Mouse (Mus musculus) neural tube, embryonic 15.5 days (tissue): ENCODE measurements around the gene Arhgef18. TPM values are rescaled to one million over a fixed set of nuclear protein-coding genes. Genes with fewer than 3 reads are reported as not detected.

Experiments
- ATAC-seq: fragments of 200-750 bp; cut with Nextera tagmentation; 2 replicates; pipeline ENCODE4 v1.8.0; 2017; ENCODE audit warnings: mild to moderate bottlenecking, moderate TSS enrichment, moderate library complexity; ENCODE audit not compliant: low FRiP score
- H3K27ac ChIP-seq: fragments of 300-500 bp; sonication (generic); replicated peaks from 2 replicates; pipeline ENCODE4 v1.5.1; 2015; ENCODE audit warnings: mild to moderate bottlenecking, inconsistent platforms
- H3K27me3 ChIP-seq: fragments of 300-500 bp; sonication (generic); replicated peaks from 2 replicates; pipeline ENCODE4 v1.6.1; 2015; ENCODE audit warnings: inconsistent platforms
- H3K36me3 ChIP-seq: fragments of 300-500 bp; sonication (generic); 2 replicates; pipeline ENCODE4 v1.6.1; 2015; ENCODE audit warnings: inconsistent platforms
- H3K4me1 ChIP-seq: fragments of 300-500 bp; sonication (generic); 2 replicates; pipeline ENCODE4 v1.6.1; 2015; ENCODE audit warnings: inconsistent platforms
- H3K4me2 ChIP-seq: fragments of 300-500 bp; sonication (generic); 2 replicates; pipeline ENCODE4 v1.6.1; 2015; ENCODE audit warnings: inconsistent platforms, mild to moderate bottlenecking, moderate library complexity
- H3K4me3 ChIP-seq: fragments of 300-500 bp; sonication (generic); replicated peaks from 2 replicates; pipeline ENCODE4 v1.5.1; 2015; ENCODE audit warnings: mild to moderate bottlenecking, inconsistent platforms
- H3K9ac ChIP-seq: fragments of 300-500 bp; sonication (generic); replicated peaks from 2 replicates; pipeline ENCODE4 v1.6.1; 2015; ENCODE audit warnings: mild to moderate bottlenecking, inconsistent platforms
- H3K9me3 ChIP-seq: fragments of 300-500 bp; sonication (generic); replicated peaks from 2 replicates; pipeline ENCODE4 v1.6.1; 2016; ENCODE audit warnings: inconsistent platforms
- WGBS: fragments of 180-500 bp; shearing (Covaris S2); methylation state at CpG from one replicate; pipeline ENCODE4 v1.1.7; 2015; ENCODE audit warnings: mixed read lengths; 5-methylcytosine and 5-hydroxymethylcytosine counted together
- polyA plus RNA-seq: library from polyadenylated mRNA; unstranded; fragments of >200 nt; fragmentation: Nextera tagmentation; extraction: Ambion mirVana; gene quantifications from 2 replicates; pipeline ENCODE4 v1.2.1, GENCODE M21; 2015

The Arhgef18 gene
- polyA plus RNA-seq, 1 experiment from 2014 or later = 9.5 TPM

- Histone ChIP-seq H3K36me3 (peaks cover 38% of the 10 kb centered on the region), H3K4me3 (peak within 1 kb of the TSS; percentile 78), H3K9me3 (no peaks in the 10 kb centered on the region), H3K9ac (peak within 1 kb of the TSS; percentile 99), H3K27me3 (no peaks in the 10 kb centered on the region), H3K4me1 (peaks cover 33% of the 10 kb centered on the region), H3K4me2 (peak within 1 kb of the TSS; percentile 65), H3K27ac (peak within 1 kb of the TSS; percentile 89)
- under 1% methylated on average over 56 of the region's 64 CpGs for WGBS
- peak; percentile 91 for ATAC-seq
These were observed 100.4 kb downstream of the Arhgef18 start, which contains the start of gene Zfp358 for GRCm38 (mm10) chr8:3492901-3493844. TSS of gene Zfp358 (plus strand) at chr8:3493138.

GRCm38 (mm10) chr8:3493845-3494208, 101.0 kb downstream of the Arhgef18 start:
- H3K4me2 ChIP-seq = peak overlapping the region; percentile 65
- H3K9ac ChIP-seq = peak overlapping the region; percentile 99
- H3K36me3 ChIP-seq = peaks cover 39% of the 10 kb centered on the region
- no peaks in the 10 kb centered on the region for H3K27me3 ChIP-seq
- H3K4me1 ChIP-seq = peaks cover 35% of the 10 kb centered on the region
- H3K27ac ChIP-seq = peak overlapping the region; percentile 89
- no peak for ATAC-seq
- peak overlapping the region; percentile 78 for H3K4me3 ChIP-seq
- WGBS = 39% methylated on average over 6 of the region's 6 CpGs
- no peaks in the 10 kb centered on the region for H3K9me3 ChIP-seq

GRCm38 (mm10) chr8:3495578-3496427, 103.0 kb downstream of the Arhgef18 start:
- Histone ChIP-seq H3K9me3 (no peaks in the 10 kb centered on the region), H3K4me1 (peaks cover 43% of the 10 kb centered on the region), H3K9ac (no peak overlapping the region), H3K27ac (no peak overlapping the region), H3K27me3 (no peaks in the 10 kb centered on the region), H3K4me2 (no peak overlapping the region), H3K4me3 (no peak overlapping the region), H3K36me3 (peaks cover 39% of the 10 kb centered on the region)
- 97% methylated on average over 44 of the region's 44 CpGs for WGBS
- ATAC-seq = no peak

- ATAC-seq = no peak
- Histone ChIP-seq H3K4me1 (peaks cover 49% of the 10 kb centered on the region), H3K4me3 (no peak overlapping the region), H3K4me2 (no peak overlapping the region), H3K9ac (no peak overlapping the region), H3K27ac (no peak overlapping the region), H3K27me3 (no peaks in the 10 kb centered on the region), H3K9me3 (no peaks in the 10 kb centered on the region), H3K36me3 (peaks cover 39% of the 10 kb centered on the region)
- WGBS = 94% methylated on average over 15 of the region's 15 CpGs
These were observed 103.6 kb downstream of the Arhgef18 start for GRCm38 (mm10) chr8:3496428-3496748.

- no peak for ATAC-seq
- H3K27ac ChIP-seq = no peak overlapping the region
- H3K4me1 ChIP-seq = peaks cover 59% of the 10 kb centered on the region
- no peak overlapping the region for H3K4me2 ChIP-seq
- peaks cover 39% of the 10 kb centered on the region for H3K36me3 ChIP-seq
- H3K4me3 ChIP-seq = no peak overlapping the region
- H3K9ac ChIP-seq = no peak overlapping the region
- 97% methylated on average over 3 of the region's 3 CpGs for WGBS
- no peaks in the 10 kb centered on the region for H3K27me3 ChIP-seq
- H3K9me3 ChIP-seq = no peaks in the 10 kb centered on the region
These were observed 105.8 kb downstream of the Arhgef18 start for GRCm38 (mm10) chr8:3498583-3498982.

- peaks cover 49% of the 10 kb centered on the region for H3K4me1 ChIP-seq
- peaks cover 38% of the 10 kb centered on the region for H3K36me3 ChIP-seq
- H3K9ac ChIP-seq = peak overlapping the region; percentile 64
- peak overlapping the region; percentile 91 for H3K27ac ChIP-seq
- H3K4me2 ChIP-seq = peak overlapping the region; percentile 74
- no peaks in the 10 kb centered on the region for H3K27me3 ChIP-seq
- no peak; the same call in 1 of the 2 replicates for ATAC-seq
- H3K4me3 ChIP-seq = peak overlapping the region; percentile 89
- no peaks in the 10 kb centered on the region for H3K9me3 ChIP-seq
- 3% methylated on average over 8 of the region's 8 CpGs for WGBS
These were observed 106.9 kb downstream of the Arhgef18 start for GRCm38 (mm10) chr8:3499751-3500150.

- peaks cover 31% of the 10 kb centered on the region for H3K36me3 ChIP-seq
These were observed 107.7 kb downstream of the Arhgef18 start, which contains the start of gene Mcoln1 for GRCm38 (mm10) chr8:3500235-3501090. TSS of gene Mcoln1 (plus strand) at chr8:3500457.

GRCm38 (mm10) chr8:3502217-3502616, 109.4 kb downstream of the Arhgef18 start:
- Histone ChIP-seq H3K27me3 (no peaks in the 10 kb centered on the region), H3K9ac (no peak overlapping the region), H3K27ac (no peak overlapping the region), H3K4me2 (peak overlapping the region; percentile 19; the same call in 1 of the 2 replicates), H3K4me3 (no peak overlapping the region), H3K9me3 (no peaks in the 10 kb centered on the region), H3K4me1 (peaks cover 33% of the 10 kb centered on the region), H3K36me3 (peaks cover 27% of the 10 kb centered on the region)
- WGBS = 73% methylated on average over 4 of the region's 4 CpGs
- no peak for ATAC-seq

More at GRCm38 (mm10) chr8:3500235-3501090, 107.7 kb downstream of the Arhgef18 start, which contains the start of gene Mcoln1:
- Histone ChIP-seq H3K27ac (peak within 1 kb of the TSS; percentile 91), H3K9ac (peak within 1 kb of the TSS; percentile 86), H3K4me3 (peak within 1 kb of the TSS; percentile 89), H3K4me2 (peak within 1 kb of the TSS; percentile 74), H3K4me1 (peaks cover 47% of the 10 kb centered on the region), H3K27me3 (no peaks in the 10 kb centered on the region), H3K9me3 (no peaks in the 10 kb centered on the region)
- peak; percentile 91 for ATAC-seq
- WGBS = under 1% methylated on average over 69 of the region's 70 CpGs

Other genes with a start within 250 kb of the Arhgef18 start
- gene Insr, start 113.4 kb upstream of the Arhgef18 start, polyA plus RNA-seq = 50.7 and 52.0 TPM in 2 replicates
- 1.1 TPM in 1 of 2 replicates, not detected in the other for gene A430078G23Rik, start 39.6 kb upstream of the Arhgef18 start, polyA plus RNA-seq
- gene Pex11g, start 74.7 kb downstream of the Arhgef18 start, polyA plus RNA-seq = 4.0 and 5.7 TPM in 2 replicates
- gene Tex45, start 77.9 kb downstream of the Arhgef18 start, polyA plus RNA-seq = 0.50 and 0.61 TPM in 2 replicates
- gene Zfp358, start 100.1 kb downstream of the Arhgef18 start, polyA plus RNA-seq = 62.7 and 64.3 TPM in 2 replicates
- 97.7 and 106 TPM in 2 replicates for gene Mcoln1, start 107.5 kb downstream of the Arhgef18 start, polyA plus RNA-seq
- 42.5 and 44.3 TPM in 2 replicates for gene Pnpla6, start 122.4 kb downstream of the Arhgef18 start, polyA plus RNA-seq
- gene C330021F23Rik, start 175.0 kb downstream of the Arhgef18 start, polyA plus RNA-seq = 0.52 and 0.56 TPM in 2 replicates
- gene Camsap3, start 194.3 kb downstream of the Arhgef18 start, polyA plus RNA-seq = 37.6 and 41.3 TPM in 2 replicates
- gene Xab2, start 228.3 kb downstream of the Arhgef18 start, polyA plus RNA-seq = 46.2 and 50.4 TPM in 2 replicates
- 86.0 and 90.1 TPM in 2 replicates for gene Pet100, start 228.5 kb downstream of the Arhgef18 start, polyA plus RNA-seq
- 0.11 and 0.82 TPM in 2 replicates for gene Pcp2, start 232.5 kb downstream of the Arhgef18 start, polyA plus RNA-seq
- gene Stxbp2, start 237.9 kb downstream of the Arhgef18 start, polyA plus RNA-seq = 40.9 and 66.3 TPM in 2 replicates